Mouse (Mus musculus) MEL (cell line): ENCODE measurements around the gene Lin37.

Source experiments
- BHLHE40 ChIP-seq: IDR thresholded peaks from 2 replicates; pipeline ENCODE4 v1.6.1; 2012; ENCODE audit warnings: low read depth, mild to moderate bottlenecking, inconsistent platforms, low read length, improper control_type of control experiment, borderline replicate concordance
- CHD1 ChIP-seq: IDR thresholded peaks from 2 replicates; pipeline ENCODE4 v1.6.1; 2012; ENCODE audit warnings: low read depth, mild to moderate bottlenecking, inconsistent platforms, low read length, improper control_type of control experiment
- CTCF ChIP-seq, 3 experiments: IDR thresholded peaks in 2 of 3; conservative IDR thresholded peaks in 1 of 3; 2 replicates each; pipeline ENCODE4 v1.5.1; 2011 to 2012; ENCODE audit warnings: low read length in 3 of 3, low read depth in 2 of 3, mild to moderate bottlenecking in 2 of 3, improper control_type of control experiment in 1 of 3, inconsistent platforms in 1 of 3, mixed read lengths in 1 of 3, moderate library complexity in 1 of 3; ENCODE audit not compliant: control insufficient read depth in 1 of 3, insufficient read depth in 1 of 3, poor library complexity in 1 of 3, severe bottlenecking in 1 of 3
- EP300 ChIP-seq, 2 experiments: IDR thresholded peaks; 2 replicates each; pipeline ENCODE4 v1.6.1; 2011; ENCODE audit warnings: improper control_type of control experiment in 2 of 2, low read length in 2 of 2, low read depth in 1 of 2, mild to moderate bottlenecking in 1 of 2
- MAFK ChIP-seq: IDR thresholded peaks from 2 replicates; pipeline ENCODE4 v1.6.1; 2011; ENCODE audit warnings: low read depth, mild to moderate bottlenecking, low read length, improper control_type of control experiment, borderline replicate concordance
- MAX ChIP-seq: IDR thresholded peaks from 2 replicates; pipeline ENCODE4 v1.6.1; 2011; ENCODE audit warnings: low read length, improper control_type of control experiment
- MXI1 ChIP-seq: IDR thresholded peaks from 2 replicates; pipeline ENCODE4 v1.6.1; 2011; ENCODE audit warnings: mild to moderate bottlenecking, low read depth, low read length, improper control_type of control experiment
- POLR2A ChIP-seq, 2 experiments: IDR thresholded peaks; 2 replicates each; pipeline ENCODE4 v1.6.1; 2011 to 2012; ENCODE audit warnings: low read length in 2 of 2, mild to moderate bottlenecking in 2 of 2, control low read depth in 1 of 2, improper control_type of control experiment in 1 of 2, low read depth in 1 of 2, moderate library complexity in 1 of 2; ENCODE audit not compliant: control insufficient read depth in 1 of 2, insufficient read depth in 1 of 2, poor library complexity in 1 of 2
- POLR2AphosphoS2 ChIP-seq: IDR thresholded peaks from 2 replicates; pipeline ENCODE4 v1.6.1; 2011; ENCODE audit warnings: low read length, improper control_type of control experiment
- TAL1 ChIP-seq: IDR thresholded peaks from 2 replicates; pipeline ENCODE4 v1.6.1; 2012; ENCODE audit warnings: mild to moderate bottlenecking, inconsistent platforms, low read length, moderate library complexity, mixed read lengths
- USF2 ChIP-seq, 2 experiments: IDR thresholded peaks; 2 replicates each; pipeline ENCODE4 v1.6.1; 2011 to 2012; ENCODE audit warnings: improper control_type of control experiment in 2 of 2, low read length in 2 of 2, borderline replicate concordance in 1 of 2, inconsistent platforms in 1 of 2, low read depth in 1 of 2, mild to moderate bottlenecking in 1 of 2; ENCODE audit not compliant: insufficient read depth in 1 of 2

DNA sequence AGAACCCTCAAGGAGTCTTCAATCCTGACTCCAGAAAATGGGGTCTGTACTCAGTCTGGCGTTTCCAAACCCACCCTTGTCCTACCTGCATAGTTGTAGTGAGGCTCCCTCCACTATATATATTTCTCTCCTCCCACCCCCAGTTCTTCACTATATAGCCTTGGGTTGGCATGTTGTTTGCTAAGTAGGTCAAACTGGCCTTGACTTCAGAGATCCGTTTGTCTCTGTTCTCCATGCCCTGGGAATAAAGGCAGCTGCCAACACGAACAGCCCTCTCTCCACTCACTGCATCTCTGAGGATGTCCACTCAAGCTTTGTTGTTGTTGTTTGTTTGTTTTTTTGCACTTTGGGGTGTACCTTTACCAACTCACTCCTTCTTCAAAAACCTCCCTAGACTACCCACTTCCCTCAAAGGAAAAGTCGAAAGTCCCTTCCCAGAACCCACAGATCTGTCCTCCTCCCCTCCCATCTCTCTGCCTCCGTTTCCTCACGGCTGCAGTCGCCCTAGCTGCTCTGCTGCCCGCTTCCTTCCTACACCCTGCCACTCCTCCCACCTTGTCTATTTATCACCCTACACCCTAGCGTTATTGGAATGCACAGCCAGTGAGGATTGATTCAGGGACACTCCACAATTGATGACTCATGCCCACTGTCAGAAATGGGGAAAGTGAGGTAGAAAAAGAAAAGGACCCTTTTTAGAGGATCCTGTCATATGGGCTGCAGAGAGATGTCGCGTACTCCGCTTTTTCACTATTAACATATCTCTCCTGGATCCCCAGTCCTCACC is 789 bp downstream of the Lin37 start:
- TF ChIP-seq BHLHE40 (no peak), POLR2AphosphoS2 (no peak), EP300 (IDR thresholded peaks at IDR 0.05; ENCODE audit: low read depth in 1 of 2, low read length in 2 of 2) (no peak), MXI1 (no peak), CTCF (IDR thresholded peaks at IDR 0.05 in 2 of 3, conservative IDR thresholded peaks at IDR 0.05 in 1 of 3; ENCODE audit: control insufficient read depth in 1 of 3, insufficient read depth in 1 of 3, low read depth in 2 of 3, low read length in 3 of 3, poor library complexity in 1 of 3, severe bottlenecking in 1 of 3) (no peak), MAFK (no peak), TAL1 (no peak), USF2 (IDR thresholded peaks at IDR 0.05; ENCODE audit: borderline replicate concordance in 1 of 2, insufficient read depth in 1 of 2, low read depth in 1 of 2, low read length in 2 of 2) (no peak), CHD1 (no peak), POLR2A (IDR thresholded peaks at IDR 0.05; ENCODE audit: control insufficient read depth in 1 of 2, insufficient read depth in 1 of 2, low read depth in 1 of 2, low read length in 2 of 2, poor library complexity in 1 of 2) (no peak), MAX (no peak)
